Mouse (Mus musculus): ENCODE results near the gene Kcnh5.

DNA sequence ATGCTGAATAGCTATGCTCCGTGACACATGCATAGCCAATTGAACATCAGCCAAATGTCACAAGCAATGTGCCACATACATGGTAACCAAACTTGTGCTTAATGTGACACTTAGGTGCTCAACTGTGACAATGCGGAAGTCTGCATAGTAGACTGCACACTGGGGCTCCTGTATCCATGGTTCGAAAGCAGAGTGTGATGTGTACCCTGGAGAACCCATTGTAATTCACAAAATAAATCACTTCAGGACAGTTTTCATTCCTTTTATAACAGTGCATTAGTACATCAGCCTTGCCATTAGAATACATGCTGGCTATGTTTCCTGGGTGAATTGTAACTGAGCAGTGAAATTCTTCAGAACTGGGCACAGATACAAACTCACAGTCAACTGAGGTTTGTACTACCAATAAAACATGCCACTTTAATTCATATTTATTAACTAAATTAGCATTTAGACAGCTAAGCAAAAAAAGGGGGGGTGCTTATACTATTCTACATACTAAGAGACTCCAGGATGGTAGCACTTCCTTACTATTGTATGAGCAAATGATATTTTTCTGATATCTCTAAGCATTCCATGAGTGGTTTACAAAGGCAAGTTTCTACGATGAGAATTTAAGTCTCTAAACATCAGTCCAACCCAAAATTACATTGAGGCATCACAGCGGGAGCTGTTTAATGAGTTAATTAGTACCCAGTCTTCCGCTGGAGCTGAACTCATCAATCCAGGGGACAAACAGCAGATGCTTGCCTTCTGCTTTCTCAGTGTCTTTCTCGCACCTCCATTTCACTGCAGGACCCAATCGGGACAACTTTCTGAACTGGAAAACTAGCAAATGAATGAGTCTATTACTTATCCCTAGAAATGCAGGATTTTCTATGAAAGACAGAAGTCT, 144.9 kb downstream of the Kcnh5 start:
- TF ChIP-seq EP300 (IDR thresholded peaks at IDR 0.05; ENCODE audit: low read depth) (no peak), CTCF (IDR thresholded peaks at IDR 0.05; ENCODE audit: low read depth) (no peak)

Measured in heart, postnatal 0 days (tissue).